Mouse (Mus musculus): ENCODE data around the gene Hnrnpa3.
"Not testable (repeated sequence)": the region's sequence is repeated elsewhere in the genome, so short reads cannot be mapped to it uniquely, and the experiment has no call there.

GRCm38 (mm10) chr2:75694926-75695325 lies 35.9 kb downstream of the Hnrnpa3 start:
- TF ChIP-seq EP300, CTCF (IDR thresholded peaks at IDR 0.05; ENCODE audit: low read depth): not testable (repeated sequence)

Data from heart, postnatal 0 days (tissue).